Mouse (Mus musculus) intestine, postnatal 0 days (tissue): ENCODE data around the gene Cpd. TPM values are rescaled to one million over a fixed set of nuclear protein-coding genes. Genes with fewer than 3 reads are reported as not detected.

Experiments used
- ATAC-seq: fragments of 200-750 bp; cut with Nextera tagmentation; 2 replicates; pipeline ENCODE4 v1.8.0; 2017; ENCODE audit warnings: mild to moderate bottlenecking, moderate TSS enrichment, moderate library complexity
- H3K27ac ChIP-seq: fragments of 300-500 bp; sonication (generic); 2 replicates; pipeline ENCODE4 v1.5.1; 2014; ENCODE audit warnings: mild to moderate bottlenecking, low read depth, low read length, moderate library complexity
- H3K27me3 ChIP-seq: fragments of 300-500 bp; sonication (generic); replicated peaks from 2 replicates; pipeline ENCODE4 v1.6.1; 2014; ENCODE audit warnings: low read length, mixed read lengths; ENCODE audit not compliant: control insufficient read depth, insufficient read depth
- H3K36me3 ChIP-seq: fragments of 300-500 bp; sonication (generic); 2 replicates; pipeline ENCODE4 v1.6.1; 2014; ENCODE audit warnings: mild to moderate bottlenecking, moderate library complexity; ENCODE audit not compliant: control insufficient read depth, insufficient read depth
- H3K4me1 ChIP-seq: fragments of 300-500 bp; sonication (generic); replicated peaks from 2 replicates; pipeline ENCODE4 v1.6.1; 2014; ENCODE audit warnings: antibody characterized with exemption, low read length, mixed read lengths; ENCODE audit not compliant: control insufficient read depth, insufficient read depth
- H3K4me2 ChIP-seq: fragments of 300-500 bp; sonication (generic); replicated peaks from 2 replicates; pipeline ENCODE4 v1.6.1; 2014; ENCODE audit warnings: low read depth, mild to moderate bottlenecking, moderate library complexity
- H3K4me3 ChIP-seq: fragments of 300-500 bp; sonication (generic); 2 replicates; pipeline ENCODE4 v1.5.1; 2014; ENCODE audit warnings: low read depth, low read length
- H3K9ac ChIP-seq: fragments of 300-500 bp; sonication (generic); 2 replicates; pipeline ENCODE4 v1.6.1; 2014; ENCODE audit warnings: mild to moderate bottlenecking, low read depth, low read length
- H3K9me3 ChIP-seq: fragments of 300-500 bp; sonication (generic); 2 replicates; pipeline ENCODE4 v1.6.1; 2016; ENCODE audit warnings: mixed run types; ENCODE audit not compliant: control insufficient read depth
- CTCF ChIP-seq: sonication (generic); IDR thresholded peaks from 2 replicates; pipeline ENCODE4 v1.5.1; 2016; ENCODE audit warnings: low read depth, mild to moderate bottlenecking, control low read depth, antibody characterized with exemption, moderate library complexity
- WGBS: fragments of 180-500 bp; shearing (Covaris S2); extraction: QIAGEN DNeasy Blood & Tissue Kit; methylation state at CpG from one replicate; pipeline ENCODE4 v1.1.7; 2014; 5-methylcytosine and 5-hydroxymethylcytosine counted together
- polyA plus RNA-seq: library from polyadenylated mRNA; unstranded; fragments of >200 nt; fragmentation: Nextera tagmentation; extraction: Ambion mirVana; gene quantifications from 2 replicates; pipeline ENCODE4 v1.2.1, GENCODE M21; 2015

The Cpd gene
- polyA plus RNA-seq, 1 experiment from 2014 or later = 10.1 TPM

GRCm38 (mm10) chr11:76872556-76873234, 25.9 kb upstream of the Cpd start:
- Histone ChIP-seq H3K4me1 (no peaks in the 10 kb centered on the region), H3K4me2 (no peak overlapping the region), H3K4me3 (no peak overlapping the region), H3K36me3 (no peaks in the 10 kb centered on the region), H3K9me3 (no peaks in the 10 kb centered on the region), H3K9ac (no peak overlapping the region), H3K27me3 (no peaks in the 10 kb centered on the region), H3K27ac (no peak overlapping the region)
- no peak for ATAC-seq
- 74% methylated on average over 11 of the region's 11 CpGs for WGBS
- no peak for TF ChIP-seq CTCF

DNA sequence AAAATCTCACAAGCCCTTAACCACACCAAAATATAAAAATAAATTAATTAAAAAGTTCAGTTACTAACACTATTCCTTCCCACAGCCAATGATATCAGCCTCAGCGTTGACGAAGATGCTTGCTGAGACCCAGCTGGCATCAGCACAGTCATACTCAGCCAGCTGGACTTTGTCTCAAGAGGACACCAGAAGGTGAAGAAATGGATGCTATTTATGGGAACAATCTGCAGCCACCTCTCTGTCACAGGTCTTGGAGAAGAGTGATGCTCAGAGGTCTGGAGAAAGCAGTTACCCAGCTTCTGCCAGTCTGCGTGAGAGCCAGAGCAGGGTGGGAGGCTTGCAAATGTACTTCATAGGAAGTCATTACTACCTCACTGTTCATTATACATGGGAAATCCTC, 14.4 kb upstream of the Cpd start:
- 90% methylated on average over 3 of the region's 3 CpGs for WGBS
- H3K27ac ChIP-seq = no peak overlapping the region
- no peak for ATAC-seq
- H3K36me3 ChIP-seq = no peaks in the 10 kb centered on the region
- no peaks in the 10 kb centered on the region for H3K9me3 ChIP-seq
- no peaks in the 10 kb centered on the region for H3K27me3 ChIP-seq
- H3K9ac ChIP-seq = no peak overlapping the region
- no peak overlapping the region for H3K4me3 ChIP-seq
- no peak overlapping the region for H3K4me2 ChIP-seq
- no peaks in the 10 kb centered on the region for H3K4me1 ChIP-seq
- no peak for TF ChIP-seq CTCF

DNA sequence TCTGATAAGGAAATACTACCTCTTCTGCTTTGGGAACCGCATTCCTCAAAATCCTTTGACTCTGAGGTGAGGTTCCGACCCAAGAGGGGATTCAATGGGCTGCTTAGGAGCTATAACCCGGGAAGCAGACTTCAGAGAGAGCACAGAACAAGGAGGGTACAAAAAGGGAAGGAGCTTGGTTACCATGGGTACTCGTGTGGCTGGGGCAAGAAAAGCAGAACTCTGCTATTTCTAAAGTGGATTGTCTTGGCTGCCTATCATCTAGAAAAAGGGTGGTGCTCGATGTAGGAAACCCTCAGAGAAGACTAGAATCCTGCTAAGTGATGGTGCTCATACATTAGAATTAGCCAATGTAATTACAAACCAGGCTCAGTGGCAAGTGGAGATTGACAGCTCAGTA, 12.4 kb upstream of the Cpd start:
- Histone ChIP-seq H3K9me3 (no peaks in the 10 kb centered on the region), H3K27me3 (no peaks in the 10 kb centered on the region), H3K4me2 (no peak overlapping the region), H3K36me3 (no peaks in the 10 kb centered on the region), H3K4me3 (no peak overlapping the region), H3K4me1 (no peaks in the 10 kb centered on the region), H3K27ac (no peak overlapping the region), H3K9ac (no peak overlapping the region)
- no peak for TF ChIP-seq CTCF
- WGBS = 60% methylated on average over 5 of the region's 5 CpGs
- ATAC-seq = no peak

GRCm38 (mm10) chr11:76858781-76859180, 12.0 kb upstream of the Cpd start:
- no peak overlapping the region for H3K4me3 ChIP-seq
- H3K9me3 ChIP-seq = no peaks in the 10 kb centered on the region
- no peak overlapping the region for H3K27ac ChIP-seq
- WGBS = 49% methylated on average over 5 of the region's 5 CpGs
- H3K27me3 ChIP-seq = no peaks in the 10 kb centered on the region
- no peak overlapping the region for H3K4me2 ChIP-seq
- no peaks in the 10 kb centered on the region for H3K4me1 ChIP-seq
- no peak for TF ChIP-seq CTCF
- H3K36me3 ChIP-seq = no peaks in the 10 kb centered on the region
- ATAC-seq = no peak
- no peak overlapping the region for H3K9ac ChIP-seq

GRCm38 (mm10) chr11:76857111-76857510, 10.3 kb upstream of the Cpd start:
- no peak overlapping the region for H3K4me2 ChIP-seq
- WGBS = 38% methylated on average over 7 of the region's 7 CpGs
- no peak overlapping the region for H3K4me3 ChIP-seq
- H3K9me3 ChIP-seq = no peaks in the 10 kb centered on the region
- ATAC-seq = no peak
- peak overlapping the region; percentile 71 for H3K27ac ChIP-seq
- TF ChIP-seq CTCF = peak; percentile 15; the same call in 1 of the 2 replicates
- H3K9ac ChIP-seq = no peak overlapping the region
- no peaks in the 10 kb centered on the region for H3K27me3 ChIP-seq
- no peaks in the 10 kb centered on the region for H3K4me1 ChIP-seq
- no peaks in the 10 kb centered on the region for H3K36me3 ChIP-seq

- no peaks in the 10 kb centered on the region for H3K27me3 ChIP-seq
- 48% methylated on average over 2 of the region's 2 CpGs for WGBS
- no peak overlapping the region for H3K9ac ChIP-seq
- H3K36me3 ChIP-seq = no peaks in the 10 kb centered on the region
- peak; percentile 57 for ATAC-seq
- H3K9me3 ChIP-seq = no peaks in the 10 kb centered on the region
- peak overlapping the region; percentile 71 for H3K27ac ChIP-seq
- H3K4me1 ChIP-seq = no peaks in the 10 kb centered on the region
- no peak overlapping the region for H3K4me2 ChIP-seq
- no peak overlapping the region for H3K4me3 ChIP-seq
- no peak for TF ChIP-seq CTCF
Observed at GRCm38 (mm10) chr11:76856601-76857000, 9.8 kb upstream of the Cpd start.
